Mouse (Mus musculus): ENCODE data around the gene Gm47189.
"Not testable (repeated sequence)": the region's sequence is repeated elsewhere in the genome, so short reads cannot be mapped to it uniquely, and the experiment has no call there.

The Gm47189 gene

DNA sequence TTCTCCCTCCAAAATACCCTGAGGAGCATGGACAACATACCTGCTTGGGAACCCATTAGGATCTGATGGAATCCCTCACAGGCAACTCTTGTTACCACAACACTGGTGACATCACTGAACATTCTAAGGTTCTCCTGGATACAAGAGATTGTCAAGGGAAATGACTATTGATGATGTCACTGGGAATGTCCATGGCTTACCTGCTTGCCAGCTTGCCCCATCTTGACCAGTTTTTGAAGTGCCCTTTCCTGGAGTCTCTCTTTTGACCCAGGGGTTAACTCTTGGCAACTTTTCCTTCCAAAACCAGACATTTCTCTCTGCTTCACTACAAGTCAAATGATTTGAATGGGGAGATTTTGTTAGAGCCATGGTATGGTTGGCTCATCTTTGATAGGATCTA is at the start of gene Gm47189:
Gene Gm47189 (minus strand): TSS at position 101 of the 400 bp plus-strand sequence.
- DNase-seq (ENCODE audit: low spot score) = not testable (repeated sequence)

DNA sequence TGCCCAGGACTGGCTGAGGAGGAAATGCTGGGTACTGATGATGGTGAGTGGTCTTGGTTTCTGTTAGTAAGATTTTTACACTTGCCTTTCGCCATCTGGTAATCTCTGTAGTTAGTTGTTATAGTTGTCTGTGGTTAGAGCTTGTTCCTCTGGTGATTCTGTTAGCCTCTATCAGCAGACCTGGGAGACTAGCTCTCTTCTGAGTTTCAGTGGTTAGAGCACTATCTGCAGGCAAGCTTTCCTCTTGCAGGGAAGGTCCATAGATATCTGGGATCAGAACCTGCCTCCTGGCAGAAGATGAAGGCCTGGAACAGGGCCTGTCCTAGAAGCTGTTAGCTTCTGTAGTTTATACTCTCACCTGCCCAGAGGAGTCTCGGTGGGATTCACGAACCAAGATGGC is 16.3 kb downstream of the Gm47189 start:
- DNase-seq (ENCODE audit: low spot score) = not testable (repeated sequence)

DNA sequence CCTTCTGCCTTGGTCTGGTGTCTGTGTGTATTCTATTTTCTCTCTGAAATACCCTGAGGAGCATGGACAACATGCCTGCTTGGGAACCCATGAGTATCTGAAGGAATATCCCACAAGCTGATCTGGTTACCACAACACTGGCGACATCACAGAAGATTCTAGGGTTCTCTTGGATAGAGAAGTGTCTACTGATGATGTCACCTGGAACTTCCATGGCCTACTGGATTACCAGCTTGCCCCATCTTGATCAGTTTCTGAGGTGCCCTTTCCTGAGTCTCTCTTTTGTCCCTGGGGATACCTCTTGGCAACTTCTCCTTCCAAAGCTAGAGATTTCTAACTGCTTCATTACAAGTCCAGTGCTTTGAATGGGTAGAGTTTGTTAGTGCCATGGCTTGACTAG is 21.7 kb downstream of the Gm47189 start, which contains the start of gene Gm7929:
Gene Gm7929 (minus strand): TSS at position 101 of the 400 bp plus-strand sequence.
- not testable (repeated sequence) for DNase-seq (ENCODE audit: low spot score)

DNA sequence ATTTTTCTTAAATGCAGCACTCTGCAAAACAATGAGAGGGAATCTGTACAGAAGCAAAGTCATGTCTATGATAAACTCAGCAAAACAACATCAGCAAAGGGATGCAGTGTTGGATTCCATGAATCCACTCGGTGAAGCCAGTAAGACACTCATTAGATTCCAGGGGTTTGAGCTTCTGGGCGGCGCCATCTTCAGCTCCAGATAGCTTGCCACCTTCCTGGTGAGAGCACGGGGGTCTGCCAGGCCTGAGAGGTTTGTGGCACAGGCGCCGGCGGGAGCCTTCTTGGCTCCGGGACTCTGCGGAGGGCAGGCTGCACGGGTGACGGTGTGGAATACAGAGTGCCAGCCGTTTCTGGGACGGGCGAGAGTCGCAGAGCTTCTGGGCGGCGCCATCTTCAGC is 48.8 kb downstream of the Gm47189 start:
- DNase-seq (ENCODE audit: low spot score) = not testable (repeated sequence)

DNA sequence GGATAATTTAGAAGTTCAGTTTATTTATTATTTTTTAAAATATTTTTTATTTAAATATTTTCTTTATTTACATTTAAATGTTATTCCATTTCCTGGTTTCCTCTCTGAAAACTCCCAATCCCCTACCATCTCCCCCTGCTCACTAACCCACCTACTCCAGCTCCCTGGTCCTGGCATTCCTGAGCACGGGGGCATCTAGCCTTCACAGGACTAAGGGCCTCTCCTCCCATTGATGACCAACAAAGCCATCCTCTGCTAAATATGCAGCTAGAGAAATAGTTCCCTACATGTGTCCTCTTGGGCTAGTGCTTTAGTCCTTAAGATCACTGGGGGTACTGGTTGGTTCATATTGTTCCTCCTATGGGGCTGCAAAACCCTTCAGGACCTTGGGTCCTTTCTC is 55.1 kb downstream of the Gm47189 start:
- not testable (repeated sequence) for DNase-seq (ENCODE audit: low spot score)
